Mouse (Mus musculus): ENCODE results near the gene Galnt14. TPM values are rescaled to one million over a fixed set of nuclear protein-coding genes. Genes with fewer than 3 reads are reported as not detected.

The Galnt14 gene
- total RNA-seq, 2 experiments from 2014 or later = 26.3 to 26.9 TPM

Other genes with a start within 250 kb of the Galnt14 start
- 10 to 100 TPM; 87.3 to 96.3 TPM for gene Ehd3, start 93.7 kb upstream of the Galnt14 start, total RNA-seq (2021)
- gene Xdh, start 239.7 kb upstream of the Galnt14 start, total RNA-seq (2021) = under 1 TPM; 0.49 to 0.82 TPM

Data from layer of hippocampus, postnatal 10 days (tissue).